ENCODE assay signal across 29 mouse cellular contexts in genomic region chr2:35063333-35064030, GRCm38 (mm10). TPM values are rescaled to one million over a fixed set of nuclear protein-coding genes. Genes with fewer than 3 reads are reported as not detected.
DNase-seq lines count a peak whose midpoint lies in the region; ATAC-seq and TF ChIP-seq lines count a peak whose summit lies in the region.
"Had no signal": no experiment of that assay in that cellular context is flagged by ENCODE, and none has a peak within 500 bp of the region (broad histone marks: within the 10 kb centered on the region; RNA-seq: fewer than 3 reads in every experiment).

No protein-coding gene starts in this region.

- H3K36me3 ChIP-seq in lung, embryonic 15.5 days = no peaks in the 10 kb centered on the region
- no peaks in the 10 kb centered on the region for H3K36me3 ChIP-seq in liver, embryonic 15.5 days (replicated peaks)
- H3K36me3 ChIP-seq in liver, postnatal 0 days (replicated peaks; ENCODE audit: insufficient read depth, low read length) = no peaks in the 10 kb centered on the region
- H3K36me3 ChIP-seq: embryonic facial prominence, embryonic 10.5 days; embryonic facial prominence, embryonic 13.5 days; forebrain, embryonic 12.5 days; forebrain, embryonic 15.5 days; heart, embryonic 10.5 days; heart, embryonic 13.5 days had no signal

- H3K9ac ChIP-seq in lung, embryonic 15.5 days = no peak overlapping the region
- H3K9ac ChIP-seq in liver, embryonic 15.5 days = no peak overlapping the region
- no peak overlapping the region for H3K9ac ChIP-seq in liver, postnatal 0 days (replicated peaks)
- H3K9ac ChIP-seq: embryonic facial prominence, embryonic 13.5 days; forebrain, embryonic 12.5 days; forebrain, embryonic 15.5 days; heart, embryonic 13.5 days; hindbrain, embryonic 14.5 days had no signal

- TF ChIP-seq CTCF in liver, postnatal 0 days (IDR thresholded peaks at IDR 0.05; ENCODE audit: low read depth) = no peak

- H3K4me2 ChIP-seq in lung, embryonic 15.5 days = no peak overlapping the region
- no peak overlapping the region for H3K4me2 ChIP-seq in liver, embryonic 15.5 days
- H3K4me2 ChIP-seq in liver, postnatal 0 days (ENCODE audit: low read depth, low read length) = peak overlapping the region; percentile 38
- H3K4me2 ChIP-seq: embryonic facial prominence, embryonic 13.5 days; forebrain, embryonic 12.5 days; forebrain, embryonic 15.5 days; heart, embryonic 13.5 days; hindbrain, embryonic 14.5 days had no signal

- no peak for ATAC-seq in lung, embryonic 15.5 days (ENCODE audit: borderline replicate concordance, extremely low read depth, low FRiP score, low TSS enrichment)
- peak; percentile 49 for ATAC-seq in liver, embryonic 15.5 days (ENCODE audit: insufficient read depth)
- peak; percentile 89 for ATAC-seq in liver, postnatal 0 days
- ATAC-seq: CD4-positive, CD25-positive, alpha-beta regulatory T cell, adult 4 months; forebrain, embryonic 15.5 days had no signal

- no peaks in the 10 kb centered on the region for H3K9me3 ChIP-seq in lung, embryonic 15.5 days
- no peaks in the 10 kb centered on the region for H3K9me3 ChIP-seq in liver, embryonic 15.5 days (replicated peaks)
- no peaks in the 10 kb centered on the region for H3K9me3 ChIP-seq in liver, postnatal 0 days (ENCODE audit: low read length)
- H3K9me3 ChIP-seq: embryonic facial prominence, embryonic 10.5 days; embryonic facial prominence, embryonic 13.5 days; forebrain, embryonic 12.5 days; forebrain, embryonic 15.5 days; heart, embryonic 10.5 days; heart, embryonic 13.5 days had no signal

- TF ChIP-seq EP300 in liver, postnatal 0 days (IDR thresholded peaks at IDR 0.05; ENCODE audit: low read depth) = no peak

- 0 out of 2 replicates have a peak, but pooled peaks cover 3% of the 10 kb centered on the region for H3K4me1 ChIP-seq in lung, embryonic 15.5 days
- no peaks in the 10 kb centered on the region; the same call in 1 of the 2 replicates for H3K4me1 ChIP-seq in liver, embryonic 15.5 days (replicated peaks)
- peaks cover 5% of the 10 kb centered on the region; the same call in 1 of the 2 replicates for H3K4me1 ChIP-seq in liver, postnatal 0 days (ENCODE audit: insufficient read depth)
- H3K4me1 ChIP-seq: embryonic facial prominence, embryonic 10.5 days; embryonic facial prominence, embryonic 13.5 days; forebrain, embryonic 12.5 days; forebrain, embryonic 15.5 days; heart, embryonic 10.5 days; heart, embryonic 13.5 days had no signal

- DNase-seq in lung, postnatal 10 days = no peak
- DNase-seq in lung, postnatal 25 days (ENCODE audit: low spot score) = peak; percentile 22
- no peak for DNase-seq in lung, adult 18-20 months
- DNase-seq in liver, postnatal 0 days = no peak
- DNase-seq in urinary bladder, postnatal 36 days (ENCODE audit: low spot score in 2 of 2) = no peak
- DNase-seq: adrenal gland, adult 2 months; adrenal gland, postnatal 14 days; cerebellum, adult 11 months; cerebellum, adult 2 months; cerebellum, postnatal 10 days; cerebellum, postnatal 36 days; embryo, embryonic 11 days; gastrocnemius, postnatal 36 days; heart, adult 2 months; heart, postnatal 14 days; heart, postnatal 4 days had no signal

- 0 out of 2 replicates have a peak overlapping the region, but pooled peaks have one; percentile 20 for H3K27ac ChIP-seq in lung, embryonic 15.5 days
- H3K27ac ChIP-seq in liver, embryonic 15.5 days (replicated peaks) = peak overlapping the region; percentile 56
- H3K27ac ChIP-seq in liver, postnatal 0 days (ENCODE audit: low read depth) = peak overlapping the region; percentile 87
- H3K27ac ChIP-seq: embryonic facial prominence, embryonic 10.5 days; embryonic facial prominence, embryonic 13.5 days; forebrain, embryonic 12.5 days; forebrain, embryonic 15.5 days; heart, adult 2 months; heart, embryonic 10.5 days; heart, embryonic 13.5 days; hindbrain, embryonic 14.5 days had no signal

- WGBS in lung, embryonic 15.5 days = 54% methylated on average over 6 of the region's 6 CpGs
- WGBS in liver, embryonic 15.5 days (ENCODE audit: insufficient replicate concordance) = 54% methylated on average over 6 of the region's 6 CpGs
- WGBS in liver, postnatal 0 days (ENCODE audit: insufficient replicate concordance) = 69% methylated on average over 6 of the region's 6 CpGs

- no peaks in the 10 kb centered on the region for H3K27me3 ChIP-seq in lung, embryonic 15.5 days
- H3K27me3 ChIP-seq in liver, embryonic 15.5 days = no peaks in the 10 kb centered on the region
- H3K27me3 ChIP-seq in liver, postnatal 0 days (ENCODE audit: insufficient read depth, low read length) = no peaks in the 10 kb centered on the region
- H3K27me3 ChIP-seq: embryonic facial prominence, embryonic 13.5 days; forebrain, embryonic 12.5 days; forebrain, embryonic 15.5 days; heart, embryonic 13.5 days had no signal

- H3K4me3 ChIP-seq in lung, embryonic 15.5 days = no peak overlapping the region
- H3K4me3 ChIP-seq in liver, embryonic 15.5 days (replicated peaks) = no peak overlapping the region
- H3K4me3 ChIP-seq in liver, postnatal 0 days (ENCODE audit: low read depth, low read length) = no peak overlapping the region
- H3K4me3 ChIP-seq: embryonic facial prominence, embryonic 10.5 days; embryonic facial prominence, embryonic 13.5 days; erythroblast, embryonic 14.5 days; forebrain, embryonic 12.5 days; forebrain, embryonic 15.5 days; heart, adult 2 months; heart, embryonic 10.5 days; heart, embryonic 13.5 days had no signal

RNA-seq across cellular contexts. Expression of gene Hc, which starts 2.2 kb away (rescaled TPM):
- 1.6 TPM in 2 replicates for polyA plus RNA-seq in lung, embryonic 15.5 days (2015; fragmentation: Nextera tagmentation; extraction: Ambion mirVana)
- 43.9 and 55.8 TPM in 2 replicates for polyA plus RNA-seq in liver, embryonic 15.5 days (2015; fragmentation: Nextera tagmentation; extraction: Ambion mirVana)
- 81.0 and 82.7 TPM in 2 replicates for polyA plus RNA-seq in liver, postnatal 0 days (2015; fragmentation: Nextera tagmentation; extraction: Ambion mirVana)
- polyA plus RNA-seq: embryonic facial prominence, embryonic 13.5 days; erythroblast, embryonic 14.5 days had no signal

RNA-seq across cellular contexts. Expression of gene AI182371, which starts 37.9 kb away (rescaled TPM):
- polyA plus RNA-seq in lung, embryonic 15.5 days (2015; fragmentation: Nextera tagmentation; extraction: Ambion mirVana) = 0.30 and 0.66 TPM in 2 replicates
- polyA plus RNA-seq in liver, embryonic 15.5 days (2015; fragmentation: Nextera tagmentation; extraction: Ambion mirVana) = 35.9 and 43.1 TPM in 2 replicates
- polyA plus RNA-seq in liver, postnatal 0 days (2015; fragmentation: Nextera tagmentation; extraction: Ambion mirVana) = 90.6 and 102 TPM in 2 replicates
- polyA plus RNA-seq: adrenal gland, adult 2 months; C2C12; erythroblast, embryonic 14.5 days; hindbrain, embryonic 11.5 days had no signal

RNA-seq across cellular contexts. Expression of gene Cntrl, which starts 45.8 kb away (rescaled TPM):
- polyA plus RNA-seq in lung, embryonic 15.5 days (2015; fragmentation: Nextera tagmentation; extraction: Ambion mirVana) = 25.5 and 26.3 TPM in 2 replicates
- polyA plus RNA-seq in liver, embryonic 15.5 days (2015; fragmentation: Nextera tagmentation; extraction: Ambion mirVana) = 8.5 and 8.6 TPM in 2 replicates
- polyA plus RNA-seq in liver, postnatal 0 days (2015; fragmentation: Nextera tagmentation; extraction: Ambion mirVana) = 10.5 and 10.8 TPM in 2 replicates

Comparison
In these comparisons a context has a peak if more than half of its experiments do, and no peak if none do; other contexts are left out.
1. H3K27ac ChIP-seq: peak in every context shown above with its lines; median percentile 87 in liver, postnatal 0 days; 56 in liver, embryonic 15.5 days; 20 in lung, embryonic 15.5 days.
2. RNA of gene Hc, which starts 2.2 kb away (polyA plus RNA-seq): 81.0 to 82.7 TPM in liver, postnatal 0 days and 43.9 to 55.8 TPM in liver, embryonic 15.5 days; 1.6 TPM in lung, embryonic 15.5 days; every median in the first group is over 10 times any median in the second.
3. RNA of gene AI182371, which starts 37.9 kb away (polyA plus RNA-seq): 90.6 to 102 TPM in liver, postnatal 0 days and 35.9 to 43.1 TPM in liver, embryonic 15.5 days; 0.30 to 0.66 TPM in lung, embryonic 15.5 days; every median in the first group is over 10 times any median in the second.